Mouse (Mus musculus) lung, embryonic 15.5 days (tissue): Measurements from ENCODE around the gene Snx3. TPM values are rescaled to one million over a fixed set of nuclear protein-coding genes. Genes with fewer than 3 reads are reported as not detected.

ENCODE experiments used
- ATAC-seq: fragments of 200-750 bp; cut with Nextera tagmentation; 2 replicates; pipeline ENCODE4 v1.8.0; 2017; ENCODE audit warnings: moderate number of reproducible peaks, borderline replicate concordance; ENCODE audit not compliant: low FRiP score, low TSS enrichment; ENCODE audit errors: extremely low read depth
- H3K27ac ChIP-seq: fragments of 300-500 bp; sonication (generic); 2 replicates; pipeline ENCODE4 v1.5.1; 2015; ENCODE audit warnings: moderate library complexity, mild to moderate bottlenecking, inconsistent platforms
- H3K27me3 ChIP-seq: fragments of 300-500 bp; sonication (generic); 2 replicates; pipeline ENCODE4 v1.6.1; 2015; ENCODE audit warnings: inconsistent platforms
- H3K36me3 ChIP-seq: fragments of 300-500 bp; sonication (generic); 2 replicates; pipeline ENCODE4 v1.6.1; 2015; ENCODE audit warnings: inconsistent platforms
- H3K4me1 ChIP-seq: fragments of 300-500 bp; sonication (generic); 2 replicates; pipeline ENCODE4 v1.6.1; 2015; ENCODE audit warnings: inconsistent platforms
- H3K4me2 ChIP-seq: fragments of 300-500 bp; sonication (generic); 2 replicates; pipeline ENCODE4 v1.6.1; 2015; ENCODE audit warnings: inconsistent platforms, mild to moderate bottlenecking, moderate library complexity
- H3K4me3 ChIP-seq: fragments of 300-500 bp; sonication (generic); 2 replicates; pipeline ENCODE4 v1.5.1; 2015; ENCODE audit warnings: mild to moderate bottlenecking, inconsistent platforms
- H3K9ac ChIP-seq: fragments of 300-500 bp; sonication (generic); 2 replicates; pipeline ENCODE4 v1.6.1; 2015; ENCODE audit warnings: inconsistent platforms
- H3K9me3 ChIP-seq: fragments of 300-500 bp; sonication (generic); 2 replicates; pipeline ENCODE4 v1.6.1; 2016; ENCODE audit warnings: inconsistent platforms
- WGBS: fragments of 180-500 bp; shearing (Covaris S2); methylation state at CpG from one replicate; pipeline ENCODE4 v1.1.7; 2015; 5-methylcytosine and 5-hydroxymethylcytosine counted together
- polyA plus RNA-seq: library from polyadenylated mRNA; unstranded; fragments of >200 nt; fragmentation: Nextera tagmentation; extraction: Ambion mirVana; gene quantifications from 2 replicates; pipeline ENCODE4 v1.2.1, GENCODE M21; 2015

Snx3 gene
- polyA plus RNA-seq, 1 experiment from 2014 or later: 407 TPM

GRCm38 (mm10) chr10:42580951-42581277 lies 79.1 kb downstream of the Snx3 start:
- H3K4me1 ChIP-seq: peaks cover 36% of the 10 kb centered on the region
- ATAC-seq: no peak

GRCm38 (mm10) chr10:42581694-42582565 lies 80.1 kb downstream of the Snx3 start:
- H3K4me3 ChIP-seq: peak overlapping the region; percentile 18; the same call in 1 of the 2 replicates
- peaks cover 36% of the 10 kb centered on the region for H3K4me1 ChIP-seq
- 2% methylated on average over 45 of the region's 45 CpGs for WGBS
- peak overlapping the region; percentile 4; the same call in 1 of the 2 replicates for H3K4me2 ChIP-seq
- no peaks in the 10 kb centered on the region for H3K36me3 ChIP-seq
- peaks cover 99% of the 10 kb centered on the region for H3K27me3 ChIP-seq
- H3K9ac ChIP-seq: no peak overlapping the region
- no peak for ATAC-seq
- H3K27ac ChIP-seq: no peak overlapping the region
- H3K9me3 ChIP-seq: no peaks in the 10 kb centered on the region

More at GRCm38 (mm10) chr10:42580951-42581277, 79.1 kb downstream of the Snx3 start:
- H3K36me3 ChIP-seq: no peaks in the 10 kb centered on the region
- no peak overlapping the region for H3K4me2 ChIP-seq
- no peak overlapping the region for H3K9ac ChIP-seq
- WGBS: 6% methylated on average over 7 of the region's 7 CpGs
- H3K4me3 ChIP-seq: no peak overlapping the region
- no peak overlapping the region for H3K27ac ChIP-seq
- peaks cover 99% of the 10 kb centered on the region for H3K27me3 ChIP-seq
- no peaks in the 10 kb centered on the region for H3K9me3 ChIP-seq

- under 1% methylated on average over 44 of the region's 44 CpGs for WGBS
- no peak overlapping the region for H3K27ac ChIP-seq
- H3K4me3 ChIP-seq: peak overlapping the region; percentile 18
- no peaks in the 10 kb centered on the region for H3K9me3 ChIP-seq
- no peak for ATAC-seq
- H3K9ac ChIP-seq: no peak overlapping the region
- peak overlapping the region; percentile 42; the same call in 1 of the 2 replicates for H3K4me2 ChIP-seq
- H3K36me3 ChIP-seq: no peaks in the 10 kb centered on the region
- peaks cover 98% of the 10 kb centered on the region for H3K27me3 ChIP-seq
- peaks cover 36% of the 10 kb centered on the region for H3K4me1 ChIP-seq
Observed at GRCm38 (mm10) chr10:42582566-42583110, 80.8 kb downstream of the Snx3 start.

GRCm38 (mm10) chr10:42583157-42583872 lies 81.5 kb downstream of the Snx3 start, which contains the start of the genes Nr2e1 and Ostm1:
Nr2e1 (minus strand) TSS chr10:42583632.
Ostm1 (plus strand) TSS chr10:42583822.
- ATAC-seq: no peak
- H3K4me2 ChIP-seq: peak within 1 kb of the TSS; percentile 42

GRCm38 (mm10) chr10:42583902-42584435 lies 82.1 kb downstream of the Snx3 start:
- WGBS: under 1% methylated on average over 32 of the region's 32 CpGs
- Histone ChIP-seq H3K27ac (no peak overlapping the region), H3K27me3 (peaks cover 97% of the 10 kb centered on the region), H3K4me3 (peak overlapping the region; percentile 18), H3K4me1 (peaks cover 36% of the 10 kb centered on the region), H3K4me2 (peak overlapping the region; percentile 42), H3K9ac (no peak overlapping the region), H3K9me3 (no peaks in the 10 kb centered on the region), H3K36me3 (no peaks in the 10 kb centered on the region)
- no peak for ATAC-seq

More at GRCm38 (mm10) chr10:42583157-42583872, 81.5 kb downstream of the Snx3 start, which contains the start of the genes Nr2e1 and Ostm1:
- Histone ChIP-seq H3K9me3 (no peaks in the 10 kb centered on the region), H3K4me1 (peaks cover 36% of the 10 kb centered on the region), H3K4me3 (peak within 1 kb of the TSS; percentile 18), H3K9ac (no peak within 1 kb of the TSS), H3K27me3 (peaks cover 97% of the 10 kb centered on the region), H3K36me3 (no peaks in the 10 kb centered on the region), H3K27ac (no peak within 1 kb of the TSS)
- WGBS: under 1% methylated on average over 43 of the region's 43 CpGs

- Histone ChIP-seq H3K9ac (no peak overlapping the region), H3K4me1 (peaks cover 33% of the 10 kb centered on the region), H3K9me3 (no peaks in the 10 kb centered on the region), H3K4me2 (peak overlapping the region; percentile 42), H3K27ac (no peak overlapping the region), H3K36me3 (no peaks in the 10 kb centered on the region), H3K4me3 (peak overlapping the region; percentile 18), H3K27me3 (peaks cover 97% of the 10 kb centered on the region)
- ATAC-seq: no peak
- under 1% methylated on average over 37 of the region's 37 CpGs for WGBS
Observed at GRCm38 (mm10) chr10:42584436-42584983, 82.7 kb downstream of the Snx3 start.

Other genes starting within 250 kb of the Snx3 start
- 8.6 and 8.9 TPM in 2 replicates for gene Foxo3, start 225.3 kb upstream of the Snx3 start, polyA plus RNA-seq
- gene Afg1l, start 23.5 kb upstream of the Snx3 start, polyA plus RNA-seq: 8.7 and 9.1 TPM in 2 replicates
- not detected in 2 replicates for gene Nr2e1, start 81.6 kb downstream of the Snx3 start, polyA plus RNA-seq
- gene Ostm1, start 81.8 kb downstream of the Snx3 start, polyA plus RNA-seq: 12.4 and 13.8 TPM in 2 replicates